In the genomic region with DNA sequence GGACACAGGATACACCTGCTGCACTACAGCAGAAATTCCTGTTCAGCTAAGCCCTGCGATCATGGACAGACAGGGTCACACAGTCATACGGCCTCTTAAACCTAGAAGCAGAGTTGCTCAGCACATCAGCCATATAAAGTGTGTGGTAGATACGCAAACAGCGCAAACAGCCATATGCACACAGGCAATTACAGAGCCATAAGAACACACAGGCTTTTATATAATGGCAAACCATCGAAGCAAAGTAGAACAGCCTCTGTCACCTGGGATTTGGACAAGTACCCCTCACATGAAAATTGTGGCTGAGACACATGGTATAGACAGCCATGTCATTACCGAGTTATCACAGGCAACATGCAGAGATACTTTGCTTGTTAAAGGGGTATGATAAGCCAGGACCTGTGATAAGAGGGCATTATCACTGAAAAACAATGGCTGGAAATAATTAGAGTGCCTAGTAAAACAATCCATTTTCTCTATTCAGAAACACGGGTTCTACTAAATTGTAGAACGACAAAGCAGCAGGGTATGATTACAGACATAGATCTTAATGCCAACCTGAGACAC, we compare ENCODE assay signal across 8 mouse cellular contexts. TPM values are rescaled to one million over a fixed set of nuclear protein-coding genes. Genes with fewer than 3 reads are reported as not detected.
DNase-seq lines count a peak whose midpoint lies in the region; ATAC-seq and TF ChIP-seq lines count a peak whose summit lies in the region.

No protein-coding gene starts in this region.

- peak overlapping the region; percentile 66 for H3K4me3 ChIP-seq in erythroblast, embryonic 14.5 days (replicated peaks)
- H3K4me3 ChIP-seq in testis, adult 2 months (ENCODE audit: control insufficient read depth, low read depth, low read length): peak overlapping the region; percentile 90
- peak overlapping the region; percentile 63 for H3K4me3 ChIP-seq in liver, embryonic 12.5 days

- 27% methylated on average over 8 of the region's 8 CpGs for WGBS in liver, embryonic 12.5 days (ENCODE audit: insufficient replicate concordance)

- peak overlapping the region; percentile 75 for H3K9ac ChIP-seq in liver, embryonic 12.5 days

- TF ChIP-seq POLR2A in testis, adult 2 months (IDR thresholded peaks at IDR 0.05; ENCODE audit: control insufficient read depth, low read depth, low read length): no peak

- no peak overlapping the region; the same call in 1 of the 2 replicates for H3K27ac ChIP-seq in testis, adult 2 months (ENCODE audit: control insufficient read depth, insufficient read depth, low read depth, low read length)
- peak overlapping the region; percentile 83 for H3K27ac ChIP-seq in liver, embryonic 12.5 days

- H3K9me3 ChIP-seq in erythroblast, embryonic 14.5 days (ENCODE audit: control insufficient read depth, low read length): no peaks in the 10 kb centered on the region
- no peaks in the 10 kb centered on the region for H3K9me3 ChIP-seq in liver, embryonic 12.5 days (replicated peaks)

- ATAC-seq in erythroblast, adult 5-6 weeks (replicated peaks; ENCODE audit: low FRiP score, poor library complexity, severe bottlenecking): no peak
- ATAC-seq in liver, embryonic 12.5 days: no peak

- peaks cover 86% of the 10 kb centered on the region for H3K4me1 ChIP-seq in erythroblast, embryonic 14.5 days (ENCODE audit: control insufficient read depth)
- peaks cover 31% of the 10 kb centered on the region for H3K4me1 ChIP-seq in testis, adult 2 months (ENCODE audit: control insufficient read depth, insufficient read depth, low read length)
- H3K4me1 ChIP-seq in liver, embryonic 12.5 days: peaks cover 88% of the 10 kb centered on the region

- no peak for DNase-seq in testis, postnatal 10 days (ENCODE audit: low spot score)
- DNase-seq in urinary bladder, postnatal 4 days (ENCODE audit: low spot score in 2 of 2): no peak
- DNase-seq in MN1 (ENCODE audit: low spot score): no peak
- DNase-seq in urinary bladder, postnatal 10 days (ENCODE audit: low spot score): no peak

- peak overlapping the region; percentile 94 for H3K4me2 ChIP-seq in liver, embryonic 12.5 days

- no peak for TF ChIP-seq CTCF in testis, adult 2 months (IDR thresholded peaks at IDR 0.05; ENCODE audit: control insufficient read depth, insufficient read depth, insufficient replicate concordance, low read depth, low read length)

- no peaks in the 10 kb centered on the region for H3K27me3 ChIP-seq in erythroblast, embryonic 14.5 days (ENCODE audit: control insufficient read depth)
- H3K27me3 ChIP-seq in testis, adult 2 months (ENCODE audit: control insufficient read depth, insufficient read depth, low read length): no peaks in the 10 kb centered on the region
- H3K27me3 ChIP-seq in liver, embryonic 12.5 days (replicated peaks): no peaks in the 10 kb centered on the region

- H3K36me3 ChIP-seq in erythroblast, embryonic 14.5 days (ENCODE audit: control insufficient read depth): no peaks in the 10 kb centered on the region
- no peaks in the 10 kb centered on the region for H3K36me3 ChIP-seq in testis, adult 2 months (ENCODE audit: control insufficient read depth, insufficient read depth, low read length)
- H3K36me3 ChIP-seq in liver, embryonic 12.5 days: no peaks in the 10 kb centered on the region

RNA-seq across cellular contexts. Expression of gene Hook2, which starts 3.9 kb away (rescaled TPM):
- 0.46 and 0.58 TPM in 2 replicates for polyA plus RNA-seq in erythroblast, embryonic 14.5 days (2012)
- total RNA-seq in erythroblast, adult 5-6 weeks (2015; ENCODE audit: low replicate concordance): 1.9 and 5.0 TPM in 2 replicates
- total RNA-seq in erythroblast, adult 5-6 weeks (2017; ENCODE audit: low replicate concordance): 1.6 and 6.1 TPM in 2 replicates
- 55.4 and 62.0 TPM in 2 replicates for polyA plus RNA-seq in testis, adult 2 months (2012; rRNA removed)
- polyA plus RNA-seq in liver, embryonic 12.5 days (2016; fragmentation: Nextera tagmentation; extraction: Ambion mirVana): 10.8 and 10.9 TPM in 2 replicates

RNA-seq across cellular contexts. Expression of gene Junb, which starts 7.9 kb away (rescaled TPM):
- polyA plus RNA-seq in erythroblast, embryonic 14.5 days (2012): 9.6 and 10.3 TPM in 2 replicates
- 6.1 and 6.7 TPM in 2 replicates for total RNA-seq in erythroblast, adult 5-6 weeks (2015; ENCODE audit: low replicate concordance)
- 15.5 and 16.1 TPM in 2 replicates for total RNA-seq in erythroblast, adult 5-6 weeks (2017; ENCODE audit: low replicate concordance)
- polyA plus RNA-seq in testis, adult 2 months (2012; rRNA removed): 5.7 and 9.3 TPM in 2 replicates
- 18.0 and 18.3 TPM in 2 replicates for polyA plus RNA-seq in liver, embryonic 12.5 days (2016; fragmentation: Nextera tagmentation; extraction: Ambion mirVana)

RNA-seq across cellular contexts. Expression of gene Rnaseh2a, which starts 16.9 kb away (rescaled TPM):
- 162 and 179 TPM in 2 replicates for polyA plus RNA-seq in erythroblast, embryonic 14.5 days (2012)
- total RNA-seq in erythroblast, adult 5-6 weeks (2015; ENCODE audit: low replicate concordance): 31.8 and 67.2 TPM in 2 replicates
- total RNA-seq in erythroblast, adult 5-6 weeks (2017; ENCODE audit: low replicate concordance): 37.4 and 37.9 TPM in 2 replicates
- polyA plus RNA-seq in testis, adult 2 months (2012; rRNA removed): 1,424 and 1,585 TPM in 2 replicates
- polyA plus RNA-seq in liver, embryonic 12.5 days (2016; fragmentation: Nextera tagmentation; extraction: Ambion mirVana): 149 and 150 TPM in 2 replicates

RNA-seq across cellular contexts. Expression of gene Prdx2, which starts 17.1 kb away (rescaled TPM):
- polyA plus RNA-seq in erythroblast, embryonic 14.5 days (2012): 111 and 222 TPM in 2 replicates
- total RNA-seq in erythroblast, adult 5-6 weeks (2015; ENCODE audit: low replicate concordance): 1,192 and 1,430 TPM in 2 replicates
- 2,193 and 2,235 TPM in 2 replicates for total RNA-seq in erythroblast, adult 5-6 weeks (2017; ENCODE audit: low replicate concordance)
- 59.6 and 68.5 TPM in 2 replicates for polyA plus RNA-seq in testis, adult 2 months (2012; rRNA removed)
- 1,859 and 1,895 TPM in 2 replicates for polyA plus RNA-seq in liver, embryonic 12.5 days (2016; fragmentation: Nextera tagmentation; extraction: Ambion mirVana)

RNA-seq across cellular contexts. Expression of gene Gm49661, which starts 17.2 kb away (rescaled TPM):
- polyA plus RNA-seq in erythroblast, embryonic 14.5 days (2012): not detected in 2 replicates
- total RNA-seq in erythroblast, adult 5-6 weeks (2015; ENCODE audit: low replicate concordance): not detected in 2 replicates
- total RNA-seq in erythroblast, adult 5-6 weeks (2017; ENCODE audit: low replicate concordance): not detected in 2 replicates
- 477 and 542 TPM in 2 replicates for polyA plus RNA-seq in testis, adult 2 months (2012; rRNA removed)
- 1.1 TPM in 1 of 2 replicates, not detected in the other for polyA plus RNA-seq in liver, embryonic 12.5 days (2016; fragmentation: Nextera tagmentation; extraction: Ambion mirVana)
